Mouse (Mus musculus): Measurements from ENCODE around the gene Obscn. TPM values are rescaled to one million over a fixed set of nuclear protein-coding genes. Genes with fewer than 3 reads are reported as not detected.

The Obscn gene
- polyA plus RNA-seq, 3 experiments from 2014 or later = not detected

DNA sequence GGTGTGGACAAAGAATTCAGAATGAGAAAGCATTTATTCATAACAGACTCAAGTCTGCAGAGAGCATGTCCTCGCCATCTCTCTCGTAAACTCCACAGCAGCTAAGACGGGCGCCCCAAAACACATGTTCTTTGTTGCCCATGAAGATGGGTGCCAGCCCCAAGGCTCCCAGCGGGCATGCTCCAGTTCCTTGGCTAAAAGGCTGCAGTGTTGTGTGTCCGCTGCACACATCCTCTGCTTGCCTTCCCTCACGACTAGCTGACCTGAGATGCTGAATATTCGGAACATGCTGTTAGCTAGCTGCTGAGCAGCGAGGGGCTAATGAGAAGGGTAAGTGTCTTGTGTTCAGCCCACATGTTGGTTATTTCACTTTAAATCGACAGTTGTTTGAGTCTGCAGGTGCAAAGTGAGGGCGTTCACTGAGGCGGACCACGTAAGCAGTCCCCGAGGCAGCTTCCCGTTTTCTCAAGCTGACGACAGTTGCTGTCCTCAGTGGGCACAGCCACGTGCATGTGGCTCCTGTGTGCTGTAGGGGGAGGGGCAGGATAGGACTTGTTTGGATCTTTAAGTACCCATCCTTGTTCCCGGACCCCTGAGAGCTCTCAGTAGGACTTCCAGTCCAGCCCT is 153.6 kb downstream of the Obscn start:
- no peak for ATAC-seq

DNA sequence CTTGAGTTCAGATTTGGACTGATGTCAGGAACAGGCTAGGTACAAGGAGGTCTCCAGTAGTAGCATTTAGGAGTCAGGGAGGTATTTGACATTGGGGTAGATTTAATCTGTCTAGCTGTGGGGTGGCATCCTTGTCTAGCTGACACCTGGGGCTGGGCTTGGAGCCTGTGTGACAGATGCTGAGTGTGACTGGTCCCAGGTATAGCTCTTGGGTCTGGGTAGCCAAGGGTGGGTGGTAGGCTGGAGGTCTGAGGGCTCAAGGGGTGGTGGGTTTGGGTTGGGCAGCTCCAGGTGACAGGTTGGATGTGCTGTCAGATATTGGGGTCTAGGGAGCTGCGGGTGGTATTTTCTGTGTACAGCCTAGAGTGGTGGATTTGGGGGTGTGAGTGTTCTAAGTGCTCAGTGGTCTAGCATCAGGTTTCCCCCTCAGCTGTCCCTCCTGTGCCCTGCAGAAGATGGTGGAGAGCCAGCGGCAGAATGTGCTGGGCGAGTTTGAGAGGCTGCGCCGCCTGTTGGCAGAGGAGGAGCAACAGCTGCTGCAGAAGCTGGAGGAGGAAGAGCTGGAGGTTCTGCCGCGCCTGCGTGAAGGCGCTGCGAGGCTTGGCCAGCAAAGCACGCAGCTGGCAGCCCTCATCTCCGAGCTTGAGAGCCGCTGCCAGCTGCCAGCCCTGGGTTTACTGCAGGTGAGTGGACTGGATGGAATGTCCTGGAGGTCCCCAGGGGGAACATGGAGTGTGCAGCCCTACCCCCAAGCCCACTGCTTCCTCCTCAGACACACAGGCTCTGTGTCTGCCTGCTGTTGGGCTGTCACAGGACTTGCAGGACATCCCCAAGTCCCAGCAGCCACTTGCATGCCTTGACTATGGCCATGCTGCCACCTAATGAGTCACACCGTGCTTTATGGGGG is 154.4 kb downstream of the Obscn start:
- peak; percentile 29 for ATAC-seq

DNA sequence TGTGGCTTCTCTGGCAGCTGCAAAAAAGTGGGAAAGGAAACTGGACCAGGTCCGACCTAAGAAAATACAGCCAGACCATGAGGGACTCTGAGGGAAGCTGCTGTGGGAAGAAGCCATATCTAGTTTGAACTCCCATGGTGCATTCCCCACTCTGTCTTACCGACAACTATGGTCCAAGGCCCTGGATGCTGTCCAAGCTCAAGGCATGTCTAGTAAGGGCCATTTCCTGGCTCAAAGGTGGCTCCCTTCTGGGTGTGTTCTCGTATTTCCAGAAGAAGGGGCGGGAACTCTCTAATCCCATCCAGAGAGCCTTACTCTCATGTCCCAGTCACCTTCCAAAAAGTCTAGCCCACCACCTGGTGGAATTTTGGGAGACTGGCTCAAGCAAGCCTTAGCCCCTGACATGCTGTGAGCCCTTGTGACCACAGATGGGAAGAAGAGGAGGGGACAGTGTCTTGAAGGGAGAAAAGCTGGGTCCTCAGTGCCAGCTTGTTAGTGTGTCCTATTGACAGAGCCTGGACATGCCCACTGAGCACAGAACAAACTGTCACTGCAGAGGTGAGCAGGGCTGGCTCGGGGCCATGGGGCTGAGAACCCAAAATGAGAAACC is 155.7 kb downstream of the Obscn start:
- ATAC-seq = no peak

DNA sequence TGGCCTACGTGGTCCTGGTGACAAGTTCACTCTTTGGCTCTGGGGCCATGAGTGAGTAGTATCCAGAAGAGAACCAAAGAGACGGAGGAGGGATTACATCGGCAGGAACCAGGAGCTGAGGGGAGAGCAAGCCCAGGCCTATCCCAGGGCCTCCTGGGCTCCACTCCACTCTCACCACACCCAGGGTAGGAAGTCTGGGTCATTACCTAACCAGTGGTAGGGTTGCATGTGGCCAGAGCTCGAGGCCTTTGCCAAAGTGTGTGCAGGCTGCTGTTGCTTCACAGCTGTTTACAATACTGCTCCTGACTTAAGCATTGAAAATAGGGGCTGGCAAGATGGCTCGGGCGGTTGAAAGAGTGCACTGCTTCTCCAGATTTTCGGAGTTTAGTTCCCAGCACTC is 156.5 kb downstream of the Obscn start:
- no peak for ATAC-seq

DNA sequence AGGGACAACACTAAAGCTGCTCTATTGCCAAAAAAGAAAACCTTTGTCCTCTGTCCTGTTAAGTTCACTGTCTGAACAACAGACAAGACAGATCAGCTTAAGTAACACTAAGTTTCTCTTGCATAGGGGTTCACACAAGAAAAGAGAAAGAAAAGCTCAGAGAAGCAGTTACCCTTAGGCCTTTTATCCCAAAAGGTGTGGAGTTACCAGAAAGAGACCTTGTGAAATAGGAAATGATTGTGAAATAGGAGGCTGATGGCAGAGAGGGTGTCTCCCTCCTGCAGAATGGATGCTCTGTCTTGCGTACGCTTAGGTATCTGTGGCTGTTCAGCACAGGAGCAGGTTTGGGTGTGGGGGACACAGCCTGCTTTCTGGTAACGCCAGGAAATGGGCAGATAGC is 157.0 kb downstream of the Obscn start:
- no peak for ATAC-seq

DNA sequence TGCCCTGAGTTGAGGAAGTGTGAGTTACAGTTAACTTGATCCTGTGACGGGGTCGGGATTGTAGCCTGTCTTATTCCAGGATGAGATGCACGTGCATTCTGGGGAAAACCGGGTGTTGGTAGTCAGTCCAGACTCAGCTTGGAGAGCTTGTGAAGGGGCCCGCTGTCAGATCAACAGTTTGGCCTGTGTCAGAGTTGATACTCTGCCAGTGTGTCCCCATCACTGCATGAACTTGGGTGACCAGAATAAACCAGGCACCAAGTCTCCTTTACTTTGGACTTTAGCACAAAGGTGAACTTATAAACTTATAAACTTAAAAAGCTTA is 157.5 kb downstream of the Obscn start:
- no peak for ATAC-seq

DNA sequence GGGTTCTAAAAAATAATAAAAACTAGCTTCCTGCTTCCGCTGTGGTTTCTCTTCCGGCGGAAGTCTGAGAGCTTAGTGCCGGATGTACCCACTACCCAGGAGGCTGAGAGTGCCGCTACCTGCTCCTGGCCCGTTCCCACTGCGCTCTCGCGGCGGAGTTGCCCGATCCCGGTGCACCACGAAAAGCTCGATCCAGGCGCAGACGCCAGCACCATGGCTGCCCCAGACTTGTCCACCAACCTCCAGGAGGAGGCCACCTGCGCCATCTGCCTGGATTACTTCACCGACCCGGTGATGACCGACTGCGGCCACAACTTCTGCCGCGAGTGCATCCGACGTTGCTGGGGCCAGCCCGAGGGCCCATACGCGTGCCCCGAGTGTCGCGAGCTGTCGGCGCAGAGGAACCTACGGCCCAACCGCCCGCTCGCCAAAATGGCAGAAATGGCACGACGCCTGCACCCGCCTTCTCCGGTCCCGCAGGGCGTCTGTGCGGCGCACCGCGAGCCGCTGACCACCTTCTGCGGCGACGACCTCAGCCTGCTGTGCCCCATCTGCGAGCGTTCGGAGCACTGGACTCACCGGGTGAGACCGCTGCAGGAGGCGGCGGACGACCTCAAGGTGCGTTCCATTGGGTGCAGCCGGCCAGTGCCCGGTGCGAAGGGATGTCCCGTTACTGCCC is 158.0 kb downstream of the Obscn start, which contains the start of gene Trim11:
Gene Trim11, plus strand, starts transcription at position 67 of the 679 bp plus-strand sequence.
- ATAC-seq = peak; percentile 91

DNA sequence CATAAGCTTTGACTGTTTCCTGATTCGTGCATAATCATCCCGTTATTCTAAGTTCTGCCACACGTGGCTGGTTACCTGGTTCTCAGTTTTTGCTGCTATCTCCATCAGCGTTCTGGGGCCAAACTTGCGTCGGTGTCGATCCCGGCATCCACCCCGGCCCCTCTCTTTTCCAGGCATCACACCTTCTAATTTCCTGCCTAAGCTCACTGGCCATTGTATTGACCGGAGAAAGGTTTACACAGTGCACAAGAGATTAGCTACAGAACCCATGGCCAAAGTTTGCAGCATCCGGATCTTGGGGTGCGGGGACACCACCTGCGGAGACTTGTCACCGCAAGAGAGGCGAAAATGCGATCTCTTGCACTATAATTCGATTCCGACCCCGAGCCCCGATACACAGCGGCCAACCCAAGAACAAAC is 158.6 kb downstream of the Obscn start:
- peak; percentile 11 for ATAC-seq

DNA sequence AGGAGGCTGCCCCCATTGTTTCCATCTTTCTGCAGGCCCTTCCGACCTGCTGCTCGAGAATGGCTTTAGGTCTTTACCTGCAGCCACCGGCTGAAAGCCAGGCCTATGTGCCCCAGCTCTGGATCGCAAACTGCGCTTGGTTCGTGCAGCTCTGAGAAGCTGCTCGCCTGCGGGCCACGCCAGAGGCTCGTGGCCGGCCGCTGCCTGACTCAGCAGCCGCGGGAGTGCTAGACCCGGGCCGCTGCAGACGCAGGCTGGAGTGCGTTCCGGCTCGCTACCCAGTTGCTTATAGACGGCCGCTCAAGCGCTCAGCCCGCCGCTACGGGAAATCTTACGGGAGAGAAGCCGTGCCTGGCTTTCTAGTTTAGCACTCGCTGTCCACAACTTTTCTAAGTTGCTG is 159.1 kb downstream of the Obscn start:
- peak; percentile 18 for ATAC-seq

DNA sequence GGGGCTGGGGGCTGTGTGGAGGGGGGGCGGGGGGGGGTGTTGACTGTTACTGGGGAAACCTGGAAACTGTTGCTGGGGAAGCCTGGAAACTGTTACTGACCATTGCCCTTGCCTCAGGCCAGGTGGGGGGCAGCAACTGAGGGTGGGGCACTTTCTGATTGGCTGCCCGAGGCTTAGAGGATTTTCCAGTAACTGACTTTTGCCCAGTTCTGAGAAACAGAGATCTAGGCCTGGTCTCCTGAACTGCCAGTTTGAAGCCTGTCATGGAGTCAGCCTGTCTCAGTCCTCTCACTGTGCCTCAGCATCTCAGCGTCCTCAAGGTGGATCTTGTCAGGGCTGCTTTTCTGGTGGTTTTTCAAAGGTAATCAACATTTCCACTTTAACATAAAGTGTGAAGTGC is 161.8 kb downstream of the Obscn start:
- no peak for ATAC-seq

DNA sequence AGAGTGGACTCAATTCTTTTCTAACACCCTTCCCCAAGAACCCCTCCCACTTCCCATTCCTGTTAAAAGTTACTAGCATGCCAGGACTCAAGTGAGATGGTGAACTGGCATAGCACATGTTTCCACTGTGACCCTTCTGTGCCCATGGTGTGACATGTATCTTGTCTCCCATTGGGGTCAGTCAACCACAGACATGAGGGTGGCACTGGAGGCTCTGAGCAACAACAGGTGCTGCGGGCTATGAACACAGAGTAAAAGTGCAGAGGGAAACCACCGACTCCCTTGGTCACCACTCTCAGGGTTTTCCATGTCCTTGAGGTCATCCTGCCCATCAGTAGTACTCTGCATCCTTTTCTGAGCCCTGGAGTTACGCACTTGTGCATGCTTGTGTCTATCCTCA is 164.4 kb downstream of the Obscn start:
- no peak for ATAC-seq

DNA sequence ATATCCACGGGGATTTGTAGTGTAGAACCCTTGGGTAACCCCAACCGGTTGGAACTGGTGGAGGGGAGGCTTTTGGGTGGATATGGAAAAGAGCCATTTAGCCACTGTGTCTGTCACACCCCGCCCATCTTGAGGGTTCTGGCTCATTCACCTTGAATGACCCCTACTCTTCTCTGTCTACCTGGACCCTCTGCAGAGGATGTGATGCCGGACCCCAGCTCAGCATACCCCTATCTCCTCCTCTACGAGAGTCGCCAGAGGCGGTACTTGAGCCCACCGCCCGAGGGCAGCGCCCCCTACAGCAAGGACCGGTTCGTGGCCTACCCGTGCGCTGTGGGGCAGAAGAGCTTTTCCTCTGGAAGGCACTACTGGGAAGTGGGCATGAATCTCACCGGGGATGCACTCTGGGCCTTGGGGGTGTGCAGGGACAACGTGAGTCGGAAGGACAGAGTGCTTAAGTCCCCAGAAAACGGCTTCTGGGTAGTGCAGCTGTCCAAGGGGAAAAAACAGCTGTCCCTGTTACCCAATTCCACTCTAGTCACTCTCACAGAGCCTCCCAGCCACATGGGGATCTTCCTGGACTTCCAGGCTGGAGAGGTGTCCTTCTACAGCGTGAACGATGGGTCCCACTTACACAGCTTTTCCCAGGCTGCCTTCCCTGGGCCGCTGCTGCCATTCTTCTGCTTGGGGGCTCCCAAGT is 165.2 kb downstream of the Obscn start:
- ATAC-seq = no peak

DNA sequence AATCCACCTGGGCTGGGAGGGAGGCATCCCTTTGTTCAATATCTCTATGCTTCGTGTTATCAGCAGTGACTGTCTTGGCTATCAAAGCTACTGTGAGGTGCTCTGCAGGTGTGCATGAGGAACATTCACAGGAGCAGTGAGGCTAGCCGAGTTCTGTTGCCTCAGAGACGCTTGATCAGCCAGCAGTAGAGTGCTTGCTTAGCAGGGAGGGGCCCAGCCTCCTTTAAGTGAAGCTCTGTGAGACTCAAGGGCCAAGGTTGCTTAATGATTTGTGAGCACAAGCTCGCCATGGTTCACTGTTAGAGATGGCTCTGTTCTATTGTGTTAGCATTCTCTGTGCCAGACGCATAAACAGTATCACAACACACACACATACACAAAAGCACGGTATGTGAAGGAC is 166.5 kb downstream of the Obscn start:
- ATAC-seq = no peak

DNA sequence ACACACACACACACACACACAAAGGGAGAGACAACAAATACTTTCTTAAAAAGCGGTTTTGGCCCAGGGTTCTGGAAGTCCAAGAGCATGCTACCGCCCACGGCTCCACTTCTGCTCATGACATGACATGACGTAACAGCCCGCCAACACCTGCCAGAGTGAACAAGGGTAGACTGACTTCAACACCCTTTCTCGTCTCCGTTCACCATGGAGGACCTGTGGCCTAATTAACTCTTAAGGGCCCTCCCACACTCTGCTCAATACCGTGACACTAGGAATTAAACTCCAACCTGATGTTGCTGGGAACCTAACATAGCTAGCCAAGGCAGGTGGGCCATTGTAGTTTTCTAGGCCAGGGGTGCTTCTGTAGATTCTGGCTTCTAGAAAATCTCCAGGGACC is 167.2 kb downstream of the Obscn start:
- ATAC-seq = no peak

DNA sequence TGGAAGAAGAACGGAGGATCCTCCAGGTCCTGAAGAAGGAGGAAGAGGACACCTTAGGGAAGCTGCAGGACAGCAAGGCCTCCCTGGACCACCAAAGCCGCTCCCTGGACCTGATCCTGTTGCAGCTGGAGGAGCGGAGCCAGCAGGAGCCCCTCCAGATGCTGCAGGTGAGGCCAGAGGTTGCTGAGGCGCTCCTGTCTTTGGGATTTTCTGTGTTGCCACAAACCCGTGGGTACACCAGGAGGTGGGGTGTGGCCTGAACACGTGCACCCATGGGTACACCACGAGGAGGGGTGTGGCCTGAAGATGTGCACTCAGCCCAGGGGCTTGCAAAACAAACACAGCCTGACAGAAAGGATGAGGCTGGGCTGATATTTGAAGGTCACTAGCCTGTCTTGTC is 167.7 kb downstream of the Obscn start:
- no peak for ATAC-seq

DNA sequence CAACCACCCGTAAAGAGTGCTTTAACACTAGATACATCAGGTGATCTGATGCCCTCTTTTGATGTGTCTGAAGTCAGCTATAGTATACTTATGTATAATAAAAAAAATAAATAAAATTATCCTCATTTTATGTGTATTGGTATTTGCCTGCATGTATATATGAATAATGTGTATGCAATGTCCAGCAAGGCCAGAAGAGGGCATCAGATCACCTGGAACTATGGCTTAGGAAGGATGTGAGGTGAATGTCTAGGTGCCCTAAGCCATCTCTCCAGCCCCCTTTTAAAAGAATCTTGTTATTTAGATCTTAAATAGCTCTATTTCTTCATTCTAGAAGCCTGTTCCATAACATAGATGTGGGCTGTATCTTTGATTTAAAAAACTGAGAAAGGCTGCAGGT is 168.9 kb downstream of the Obscn start:
- ATAC-seq = no peak

DNA sequence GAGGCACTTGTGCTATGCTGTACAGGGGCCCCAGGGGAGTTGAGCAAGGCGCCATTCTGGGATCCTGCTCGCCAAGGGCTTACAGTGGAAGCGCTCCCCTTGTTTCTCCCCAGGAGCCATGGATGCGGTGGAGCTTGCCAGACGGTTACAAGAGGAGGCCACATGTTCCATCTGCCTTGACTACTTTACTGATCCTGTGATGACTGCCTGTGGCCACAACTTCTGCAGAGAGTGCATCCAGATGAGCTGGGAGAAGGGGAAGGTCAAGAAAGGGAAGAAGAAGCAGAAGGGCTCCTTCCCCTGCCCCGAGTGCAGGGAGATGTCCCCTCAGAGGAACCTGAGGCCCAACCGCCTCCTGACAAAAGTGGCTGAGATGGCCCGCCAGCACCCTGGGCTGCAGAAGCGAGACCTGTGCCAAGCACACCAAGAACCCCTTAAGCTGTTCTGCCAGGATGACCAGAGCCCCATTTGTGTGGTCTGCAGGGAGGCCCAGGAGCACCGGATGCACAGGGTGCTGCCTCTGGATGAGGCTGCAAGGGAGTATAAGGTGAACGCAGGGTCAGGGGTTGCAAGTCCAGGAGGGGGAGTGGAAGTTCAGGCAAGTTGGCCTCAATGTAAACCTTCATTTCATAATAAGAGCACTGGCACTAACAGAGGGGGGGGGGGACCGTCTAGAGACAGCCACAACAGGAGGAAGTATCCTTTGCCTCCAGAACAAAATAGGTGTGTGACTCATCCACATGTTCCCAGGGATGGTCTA is 171.0 kb downstream of the Obscn start:
- no peak for ATAC-seq

DNA sequence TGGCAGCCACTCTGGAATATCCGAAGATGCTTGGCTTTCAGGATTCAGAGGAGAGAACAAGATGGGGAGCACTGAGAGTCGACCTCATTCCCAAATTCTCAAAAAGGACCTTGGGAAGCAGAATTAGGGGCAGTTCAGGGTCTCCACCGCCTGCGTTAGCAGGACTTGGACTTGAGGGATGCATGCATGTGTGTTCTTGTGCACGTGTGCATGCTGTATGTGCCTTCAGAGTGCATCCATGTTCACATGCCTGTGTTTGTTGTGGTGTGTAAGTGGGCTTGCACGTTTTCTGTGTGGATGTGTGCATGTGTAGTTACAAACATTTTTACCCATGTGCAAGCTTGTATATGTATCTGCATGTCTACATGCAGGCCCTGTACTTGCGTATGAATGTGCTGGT is 172.0 kb downstream of the Obscn start:
- ATAC-seq = no peak

DNA sequence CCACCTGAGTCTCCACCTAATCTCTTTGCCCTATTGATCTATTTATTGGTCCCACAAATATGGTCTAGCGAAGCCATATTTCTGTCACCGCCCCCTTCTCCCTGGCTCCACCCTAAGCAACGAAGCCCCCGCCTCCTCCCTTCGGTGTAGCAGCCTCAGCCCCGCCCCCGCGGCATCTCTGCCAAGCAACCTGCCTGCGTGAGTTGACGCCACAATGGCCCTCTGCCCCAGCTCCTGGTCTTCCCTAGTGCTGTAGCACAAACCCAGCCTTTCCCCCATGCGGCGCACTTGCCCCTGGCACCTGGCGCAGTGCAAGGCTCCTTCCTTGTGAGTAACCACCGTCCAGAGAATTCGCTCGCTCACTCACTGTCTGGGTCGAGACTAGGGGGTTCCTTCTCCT is 172.7 kb downstream of the Obscn start:
- no peak for ATAC-seq

DNA sequence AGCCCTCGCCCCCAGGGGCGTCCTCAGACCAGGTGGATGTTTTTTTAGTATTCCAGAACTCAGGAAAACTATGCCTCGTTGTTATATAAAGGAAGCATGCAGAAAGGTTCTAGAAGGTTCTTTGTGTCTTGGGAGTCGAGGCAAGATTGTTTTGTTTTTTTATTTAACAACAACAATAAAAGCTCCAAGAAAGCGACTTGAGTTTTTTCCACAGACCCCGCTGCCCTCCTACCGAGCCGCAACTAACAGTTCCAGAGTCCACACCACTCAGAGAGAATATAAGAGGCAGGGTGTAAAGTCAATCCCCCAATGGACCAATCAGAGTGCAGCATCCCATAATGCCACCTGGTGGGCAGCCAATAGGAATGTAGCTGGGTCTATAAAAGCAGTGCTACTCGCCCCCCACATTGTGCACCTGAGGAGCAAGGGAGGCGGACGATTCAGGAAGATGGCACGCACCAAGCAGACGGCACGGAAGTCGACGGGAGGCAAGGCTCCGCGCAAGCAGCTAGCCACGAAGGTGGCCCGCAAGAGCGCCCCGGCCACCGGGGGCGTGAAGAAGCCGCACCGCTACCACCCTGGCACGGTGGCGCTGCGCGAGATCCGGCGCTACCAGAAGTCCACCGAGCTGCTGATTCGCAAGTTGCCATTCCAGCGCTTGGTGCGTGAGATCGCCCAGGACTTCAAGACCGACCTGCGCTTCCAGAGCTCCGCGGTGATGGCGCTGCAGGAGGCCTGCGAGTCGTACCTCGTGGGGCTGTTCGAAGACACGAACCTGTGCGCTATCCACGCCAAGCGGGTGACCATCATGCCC is 174.6 kb downstream of the Obscn start:
- ATAC-seq = no peak

DNA sequence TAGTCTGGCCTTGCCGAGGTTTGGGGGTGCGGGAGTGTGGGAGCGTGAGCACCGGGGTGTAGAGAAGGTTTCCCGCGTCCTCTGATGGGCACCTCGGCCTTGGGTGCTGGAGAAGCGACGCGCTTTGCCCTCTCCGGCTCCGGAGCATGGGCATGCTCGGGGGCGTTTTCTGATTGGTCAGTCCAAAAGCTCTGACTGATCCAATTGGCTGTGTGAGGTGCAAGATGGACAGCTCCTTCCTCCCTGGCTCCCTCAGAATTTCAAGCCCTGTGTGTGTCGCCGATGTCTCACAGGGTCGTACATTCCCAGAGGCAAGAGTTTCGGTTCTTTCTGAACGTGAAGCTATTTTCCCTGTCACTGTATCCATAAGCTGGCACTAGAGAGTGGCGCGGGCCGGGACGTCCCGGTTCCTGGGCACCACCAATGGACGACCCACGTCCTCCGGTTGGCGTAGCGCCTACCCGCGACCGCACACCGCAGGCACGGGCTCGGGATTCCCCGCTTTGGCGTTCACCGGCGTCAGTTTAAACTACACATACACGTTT is 176.2 kb downstream of the Obscn start:
- ATAC-seq = peak; percentile 90
